In the genomic region with DNA sequence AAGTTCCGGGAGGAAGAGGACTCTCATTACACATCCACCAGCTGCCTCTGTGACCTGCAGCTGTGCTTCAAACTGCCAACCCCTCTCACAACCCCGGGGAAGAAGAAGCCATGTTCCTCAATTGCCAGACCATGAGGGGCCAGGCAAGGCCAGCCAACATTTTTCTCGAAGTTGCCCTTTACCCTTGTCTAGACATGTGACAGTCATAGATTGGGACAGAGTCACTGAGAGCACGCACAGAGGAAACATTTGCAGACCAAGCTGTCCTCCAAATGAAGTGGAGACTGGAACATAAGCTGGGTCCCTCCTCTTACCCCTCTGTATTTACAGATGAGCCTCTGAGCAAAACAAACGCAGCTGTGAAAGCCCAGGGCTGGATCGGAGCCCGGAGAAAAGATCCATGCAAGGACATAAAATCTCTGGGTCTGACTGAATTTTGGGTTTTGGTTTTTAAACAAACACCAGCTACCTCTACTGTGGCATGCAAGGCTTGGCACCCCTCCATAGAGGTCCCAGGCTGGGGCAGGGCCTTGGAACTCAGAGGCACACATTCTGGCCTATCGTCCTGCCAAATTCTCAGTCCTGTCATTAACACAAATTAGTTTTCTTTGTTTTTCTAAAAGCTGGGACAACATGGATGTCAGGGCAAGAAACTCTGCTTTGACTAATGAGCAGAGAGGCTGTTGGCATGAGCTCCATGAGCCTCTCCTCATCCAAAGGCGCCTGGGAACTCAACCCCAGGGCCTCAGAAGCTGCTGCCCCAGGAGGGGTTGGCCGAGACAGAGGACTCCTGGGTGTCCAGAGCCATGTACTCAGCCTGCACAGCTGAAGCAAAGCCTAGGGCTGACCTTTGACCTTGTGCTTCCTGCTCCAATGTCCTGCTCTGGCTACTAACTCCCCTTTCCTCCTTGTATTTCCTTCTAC, we compare ENCODE assay signal across 8 mouse cellular contexts. TPM values are rescaled to one million over a fixed set of nuclear protein-coding genes. Genes with fewer than 3 reads are reported as not detected.
A peak's percentile ranks its signal among the peaks of the same experiment; 100 is the strongest.
DNase-seq lines count a peak whose midpoint lies in the region; ATAC-seq lines count a peak whose summit lies in the region.

No protein-coding gene starts in this region.

- no peak overlapping the region for H3K9ac ChIP-seq in liver, embryonic 11.5 days (ENCODE audit: low read depth, low read length)

- ATAC-seq in liver, embryonic 11.5 days (replicated peaks; ENCODE audit: low FRiP score), result no peak

- H3K9me3 ChIP-seq in liver, embryonic 11.5 days (ENCODE audit: control insufficient read depth, low read length), result no peaks in the 10 kb centered on the region

- peaks cover 45% of the 10 kb centered on the region for H3K36me3 ChIP-seq in liver, embryonic 11.5 days (ENCODE audit: control insufficient read depth, insufficient read depth, low read length)

- peak; percentile 40 to 50 for DNase-seq in cerebellum, postnatal 14 days
- DNase-seq in cerebellum, postnatal 36 days, result no peak
- peak; percentile 69 for DNase-seq in adipocyte (ENCODE audit: low spot score)
- DNase-seq in gastrocnemius, postnatal 4 days (ENCODE audit: low spot score in 2 of 2), result peak; percentile 62 to 86
- DNase-seq in kidney, adult 9 months, result peak; percentile 79
- no peak for DNase-seq in liver, embryonic 11.5 days (ENCODE audit: low spot score)
- DNase-seq in right cerebral cortex, postnatal 10 days (ENCODE audit: low spot score in 2 of 2), result peak; percentile 78 to 79
- DNase-seq in embryo, embryonic 9.5 days (ENCODE audit: extremely low spot score), result no peak

- peaks cover 51% of the 10 kb centered on the region for H3K4me1 ChIP-seq in liver, embryonic 11.5 days (replicated peaks; ENCODE audit: control insufficient read depth, insufficient read depth, low read length)

- H3K4me3 ChIP-seq in liver, embryonic 11.5 days (ENCODE audit: low read depth, low read length), result no peak overlapping the region

- H3K27ac ChIP-seq in liver, embryonic 11.5 days (ENCODE audit: low read depth, low read length), result peak overlapping the region; percentile 17; the same call in 1 of the 2 replicates

- H3K27me3 ChIP-seq in liver, embryonic 11.5 days (replicated peaks; ENCODE audit: control insufficient read depth, insufficient read depth, low read length), result no peaks in the 10 kb centered on the region

- WGBS in liver, embryonic 11.5 days, result 77% methylated on average over 10 of the region's 10 CpGs

- no peak overlapping the region for H3K4me2 ChIP-seq in liver, embryonic 11.5 days

RNA-seq across cellular contexts. Expression of a gene that starts 36.5 kb away (rescaled TPM):
- under 1 TPM; 0.10 to 0.20 TPM for total RNA-seq in gastrocnemius, postnatal 4 days (2021)
- 0.21 and 0.37 TPM in 2 replicates for polyA plus RNA-seq in liver, embryonic 11.5 days (2014; fragmentation: Nextera tagmentation; extraction: Ambion mirVana)

RNA-seq across cellular contexts. Expression of a gene that starts 44.4 kb away (rescaled TPM):
- total RNA-seq in gastrocnemius, postnatal 4 days (2021), result 100 to 1,000 TPM; 133 to 160 TPM
- polyA plus RNA-seq in liver, embryonic 11.5 days (2014; fragmentation: Nextera tagmentation; extraction: Ambion mirVana), result 191 and 209 TPM in 2 replicates

RNA-seq across cellular contexts. Expression of a gene that starts 54.1 kb away (rescaled TPM):
- total RNA-seq in gastrocnemius, postnatal 4 days (2021), result 1 to 10 TPM in 1 of 2 experiments, under 1 TPM in 1; 0.52 to 2.3 TPM
- polyA plus RNA-seq in liver, embryonic 11.5 days (2014; fragmentation: Nextera tagmentation; extraction: Ambion mirVana), result not detected in 2 replicates

Comparison
In these comparisons a context has a peak if more than half of its experiments do, and no peak if none do; other contexts are left out.
1. DNase-seq: peak in cerebellum, postnatal 14 days (2 of 2), adipocyte (single experiment), gastrocnemius, postnatal 4 days (2 of 2), kidney, adult 9 months (single experiment) and right cerebral cortex, postnatal 10 days (2 of 2); none in cerebellum, postnatal 36 days (0 of 2), liver, embryonic 11.5 days (single experiment) and embryo, embryonic 9.5 days (single experiment).